Mouse (Mus musculus): Measurements from ENCODE around the gene Kif5a. TPM values are rescaled to one million over a fixed set of nuclear protein-coding genes. Genes with fewer than 3 reads are reported as not detected.

Gene Kif5a
- polyA plus RNA-seq, 1 experiment from 2014 or later, result 7.6 TPM

DNA sequence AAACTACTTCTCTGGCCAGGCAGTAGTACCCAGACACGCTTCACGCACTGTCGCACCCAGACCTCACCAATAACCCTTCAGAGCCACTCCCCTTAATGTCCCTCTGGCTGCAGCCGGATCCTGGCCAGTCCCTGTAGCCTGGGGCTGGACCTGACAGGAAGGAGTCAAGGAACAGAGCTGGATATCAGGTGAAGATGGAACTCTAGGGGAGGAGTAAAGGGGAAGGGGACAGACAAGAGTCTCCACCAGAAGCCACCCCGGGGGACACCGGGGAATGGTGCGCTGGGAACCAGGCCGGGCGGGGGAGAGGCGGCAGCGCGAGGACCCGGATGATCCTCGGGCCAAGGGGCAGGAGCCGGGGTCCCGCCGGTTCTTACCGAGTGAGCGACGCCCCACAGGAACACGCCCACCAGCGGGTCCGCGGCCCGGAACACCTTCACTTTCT is 52.2 kb downstream of the Kif5a start:
- 0 out of 2 replicates have a peak overlapping the region, but pooled peaks have one; percentile 69 for H3K27ac ChIP-seq (replicated peaks)
- WGBS, result under 1% methylated on average over 25 of the region's 25 CpGs
- H3K36me3 ChIP-seq, result peaks cover 14% of the 10 kb centered on the region

DNA sequence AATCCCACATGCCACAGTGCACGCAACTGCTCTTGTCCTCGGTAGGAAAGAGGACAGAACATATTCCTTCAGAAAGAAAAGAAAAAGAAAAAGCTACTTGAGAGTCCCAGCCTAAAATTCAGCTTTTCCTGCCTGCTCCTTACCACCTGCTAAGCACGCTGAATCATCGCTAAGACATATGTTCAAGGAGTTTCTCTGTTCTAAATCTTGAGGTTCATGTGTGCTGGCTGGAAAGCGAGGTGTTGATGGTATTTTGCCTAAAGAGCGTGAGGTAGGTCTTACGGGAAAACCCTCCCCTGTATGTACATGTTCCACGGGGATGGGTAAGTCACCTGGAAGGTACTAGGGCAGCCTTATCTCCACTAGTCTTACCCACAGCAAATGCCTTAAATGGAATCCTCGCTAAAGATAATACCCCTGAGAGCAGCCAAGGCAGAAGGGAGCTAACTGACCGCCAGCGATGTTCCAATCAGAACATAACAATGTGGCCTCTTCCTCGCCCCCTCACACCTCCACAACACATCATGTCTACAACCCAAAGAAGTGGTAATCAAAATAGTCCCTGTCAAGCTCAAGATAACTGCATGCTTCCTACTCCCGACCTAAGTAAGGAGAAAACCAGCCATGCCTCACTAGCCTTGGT is 53.1 kb downstream of the Kif5a start:
- no peak for ATAC-seq (ENCODE audit: insufficient number of reproducible peaks, low FRiP score, low TSS enrichment, low read depth)
- H3K27me3 ChIP-seq, result no peaks in the 10 kb centered on the region
- H3K4me3 ChIP-seq (replicated peaks), result peak overlapping the region; percentile 82
- no peaks in the 10 kb centered on the region for H3K9me3 ChIP-seq (replicated peaks)
- H3K4me2 ChIP-seq (replicated peaks), result peak overlapping the region; percentile 86
- peaks cover 18% of the 10 kb centered on the region for H3K4me1 ChIP-seq
- peak overlapping the region; percentile 1; the same call in 1 of the 2 replicates for H3K9ac ChIP-seq
- peaks cover 23% of the 10 kb centered on the region for H3K36me3 ChIP-seq
- WGBS, result 83% methylated on average over 13 of the region's 13 CpGs
- no peak overlapping the region for H3K27ac ChIP-seq (replicated peaks)

More for the DNA sequence above, 52.2 kb downstream of the Kif5a start:
- peak overlapping the region; percentile 86 for H3K4me2 ChIP-seq (replicated peaks)
- no peaks in the 10 kb centered on the region for H3K9me3 ChIP-seq (replicated peaks)
- no peaks in the 10 kb centered on the region for H3K27me3 ChIP-seq
- H3K4me1 ChIP-seq, result peaks cover 18% of the 10 kb centered on the region
- H3K4me3 ChIP-seq (replicated peaks), result peak overlapping the region; percentile 82
- ATAC-seq (ENCODE audit: insufficient number of reproducible peaks, low FRiP score, low TSS enrichment, low read depth), result peak; percentile 53
- peak overlapping the region; percentile 62 for H3K9ac ChIP-seq

DNA sequence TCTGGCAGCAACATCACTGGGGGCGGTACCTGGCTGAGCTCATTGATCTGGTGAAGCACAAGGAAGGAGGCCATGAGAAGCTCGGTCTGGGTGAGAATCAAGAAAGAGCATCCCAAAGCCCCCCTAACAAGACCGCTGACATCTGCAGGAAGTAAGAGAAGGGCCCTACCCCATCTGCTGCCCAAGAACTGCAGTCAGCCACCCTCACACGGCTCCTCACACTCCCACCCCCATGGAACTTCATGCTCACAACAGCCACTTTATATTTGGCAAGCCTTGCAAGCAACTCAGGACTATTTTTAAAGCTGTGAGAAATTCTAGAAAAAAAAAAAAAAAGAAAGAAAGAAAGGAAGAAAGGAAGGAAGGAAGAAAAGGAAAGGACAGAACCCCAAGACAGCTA is 54.2 kb downstream of the Kif5a start:
- Histone ChIP-seq H3K27me3 (no peaks in the 10 kb centered on the region), H3K4me2 (replicated peaks) (no peak overlapping the region), H3K9ac (no peak overlapping the region), H3K27ac (replicated peaks) (no peak overlapping the region), H3K4me3 (replicated peaks) (no peak overlapping the region), H3K36me3 (peaks cover 31% of the 10 kb centered on the region), H3K9me3 (replicated peaks) (no peaks in the 10 kb centered on the region), H3K4me1 (peaks cover 18% of the 10 kb centered on the region)
- ATAC-seq (ENCODE audit: insufficient number of reproducible peaks, low FRiP score, low TSS enrichment, low read depth), result no peak
- WGBS, result 83% methylated on average over 4 of the region's 4 CpGs

DNA sequence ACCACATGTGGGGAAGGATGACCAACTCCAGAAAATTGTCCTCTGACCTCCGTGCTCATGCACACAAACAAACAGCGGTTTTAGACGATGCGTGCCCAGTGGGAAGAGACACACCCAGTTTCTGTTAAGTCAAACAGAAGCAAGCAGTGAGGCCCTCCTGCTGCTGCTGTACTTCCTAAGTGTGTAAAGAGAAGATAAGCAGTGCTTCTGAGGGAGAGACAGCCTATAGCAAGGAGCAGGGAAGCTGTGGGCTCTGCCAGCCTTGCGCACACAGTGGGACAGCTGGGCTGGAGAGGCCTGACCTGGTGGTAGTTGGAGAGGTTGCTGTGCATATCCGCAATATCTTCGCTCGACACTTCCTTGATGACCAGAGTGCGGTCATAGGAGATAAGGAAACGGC is 57.8 kb downstream of the Kif5a start:
- no peak overlapping the region for H3K4me2 ChIP-seq (replicated peaks)
- no peak for ATAC-seq (ENCODE audit: insufficient number of reproducible peaks, low FRiP score, low TSS enrichment, low read depth)
- peaks cover 55% of the 10 kb centered on the region for H3K36me3 ChIP-seq
- no peaks in the 10 kb centered on the region for H3K9me3 ChIP-seq (replicated peaks)
- H3K27me3 ChIP-seq, result no peaks in the 10 kb centered on the region
- H3K9ac ChIP-seq, result no peak overlapping the region
- no peak overlapping the region for H3K4me3 ChIP-seq (replicated peaks)
- no peak overlapping the region for H3K27ac ChIP-seq (replicated peaks)
- peaks cover 10% of the 10 kb centered on the region for H3K4me1 ChIP-seq
- 90% methylated on average over 10 of the region's 10 CpGs for WGBS

DNA sequence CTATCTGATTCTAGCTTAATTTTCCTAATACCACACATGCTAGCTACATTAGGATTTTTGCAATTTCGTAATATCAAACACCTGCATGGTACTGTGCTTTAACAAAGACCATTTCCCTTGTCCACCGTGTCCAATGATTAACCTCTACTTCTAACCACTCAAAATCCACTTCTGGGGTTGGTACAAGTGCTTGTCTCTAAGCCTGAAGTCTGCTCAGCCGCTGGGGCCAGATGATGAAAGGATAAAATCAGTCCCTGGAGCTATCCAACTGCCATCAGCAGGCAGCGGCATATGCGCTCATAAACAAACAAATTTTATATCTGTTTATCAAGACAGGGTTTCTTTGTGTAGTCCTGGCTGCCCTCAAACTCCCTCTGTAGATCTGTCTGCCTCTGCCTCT is 58.6 kb downstream of the Kif5a start:
- peaks cover 2% of the 10 kb centered on the region; the same call in 1 of the 2 replicates for H3K4me1 ChIP-seq
- no peaks in the 10 kb centered on the region for H3K27me3 ChIP-seq
- H3K36me3 ChIP-seq, result peaks cover 61% of the 10 kb centered on the region
- no peak for ATAC-seq (ENCODE audit: insufficient number of reproducible peaks, low FRiP score, low TSS enrichment, low read depth)
- H3K27ac ChIP-seq (replicated peaks), result no peak overlapping the region
- no peak overlapping the region for H3K4me3 ChIP-seq (replicated peaks)
- WGBS, result 89% methylated on average over 5 of the region's 5 CpGs
- no peak overlapping the region for H3K9ac ChIP-seq
- no peak overlapping the region for H3K4me2 ChIP-seq (replicated peaks)
- H3K9me3 ChIP-seq (replicated peaks), result no peaks in the 10 kb centered on the region

DNA sequence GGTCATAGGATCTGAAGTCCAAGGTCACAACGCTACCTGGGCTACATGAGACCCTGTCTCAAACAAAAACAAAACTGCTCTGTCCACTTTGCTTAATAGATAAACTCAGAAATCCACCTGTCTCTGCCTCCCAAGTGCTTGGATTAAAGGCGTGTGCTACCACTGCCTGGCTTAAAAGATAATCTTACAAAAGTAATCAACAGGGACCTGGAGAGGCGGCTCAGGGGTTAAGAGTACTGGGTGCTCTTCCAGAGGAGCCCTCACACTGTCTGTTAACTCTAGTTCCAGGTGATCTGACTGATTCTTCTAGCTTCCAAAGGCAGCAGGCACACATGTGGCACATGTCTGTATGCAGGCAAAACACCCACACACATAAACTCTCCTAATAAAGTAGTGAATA is 60.0 kb downstream of the Kif5a start:
- Histone ChIP-seq H3K36me3 (peaks cover 75% of the 10 kb centered on the region), H3K27me3 (no peaks in the 10 kb centered on the region), H3K4me1 (no peaks in the 10 kb centered on the region), H3K9me3 (replicated peaks) (no peaks in the 10 kb centered on the region), H3K9ac (no peak overlapping the region), H3K4me3 (replicated peaks) (no peak overlapping the region), H3K4me2 (replicated peaks) (no peak overlapping the region), H3K27ac (replicated peaks) (no peak overlapping the region)
- no peak for ATAC-seq (ENCODE audit: insufficient number of reproducible peaks, low FRiP score, low TSS enrichment, low read depth)
- WGBS, result 89% methylated on average over 3 of the region's 3 CpGs

DNA sequence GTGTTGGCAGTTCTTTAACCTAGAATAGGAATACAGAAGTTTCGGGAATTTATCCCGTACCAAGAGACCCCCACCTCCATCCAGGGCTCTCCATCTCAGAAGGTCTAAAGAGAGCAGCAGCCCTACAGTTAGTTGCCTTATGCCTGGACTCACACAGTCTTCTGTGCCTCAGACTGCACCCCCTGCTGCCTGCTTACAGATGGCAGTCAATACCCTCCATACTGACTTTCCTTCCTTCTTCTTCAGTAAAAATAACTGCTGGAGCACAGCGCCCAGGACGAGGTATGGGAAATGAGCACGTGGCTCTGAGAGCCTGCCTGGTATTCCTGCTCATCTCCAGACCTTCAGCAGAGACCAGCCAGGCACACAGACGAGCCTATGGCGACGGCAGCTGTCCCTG is 62.9 kb downstream of the Kif5a start:
- H3K4me3 ChIP-seq (replicated peaks), result no peak overlapping the region
- H3K4me1 ChIP-seq, result peaks cover 15% of the 10 kb centered on the region
- WGBS, result 78% methylated on average over 8 of the region's 8 CpGs
- H3K9me3 ChIP-seq (replicated peaks), result no peaks in the 10 kb centered on the region
- no peak overlapping the region for H3K27ac ChIP-seq (replicated peaks)
- no peak overlapping the region for H3K4me2 ChIP-seq (replicated peaks)
- no peak for ATAC-seq (ENCODE audit: insufficient number of reproducible peaks, low FRiP score, low TSS enrichment, low read depth)
- no peak overlapping the region for H3K9ac ChIP-seq
- H3K27me3 ChIP-seq, result no peaks in the 10 kb centered on the region
- peaks cover 62% of the 10 kb centered on the region for H3K36me3 ChIP-seq

DNA sequence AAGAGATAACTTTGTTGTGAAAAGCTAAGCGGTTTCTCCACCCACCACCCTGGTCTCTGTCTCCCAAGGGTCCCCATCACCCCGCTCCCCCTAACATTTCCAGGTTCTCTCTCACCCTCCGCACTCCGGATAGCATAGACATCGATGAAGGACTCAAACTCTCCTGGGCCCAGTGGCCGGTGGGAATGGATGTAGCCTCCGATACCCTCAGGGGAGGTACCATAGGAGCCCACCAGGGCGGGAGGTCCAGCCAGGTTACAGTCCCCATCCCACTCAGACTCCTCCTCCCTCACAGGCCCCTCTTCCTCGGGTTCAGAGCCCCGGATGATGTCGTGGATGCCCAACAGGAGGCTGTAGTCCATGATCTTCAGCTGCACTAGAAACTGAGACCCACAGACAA is 63.7 kb downstream of the Kif5a start:
- Histone ChIP-seq H3K4me2 (replicated peaks) (no peak overlapping the region), H3K4me1 (peaks cover 20% of the 10 kb centered on the region), H3K36me3 (peaks cover 55% of the 10 kb centered on the region), H3K4me3 (replicated peaks) (no peak overlapping the region), H3K9ac (no peak overlapping the region), H3K9me3 (replicated peaks) (no peaks in the 10 kb centered on the region), H3K27ac (replicated peaks) (no peak overlapping the region), H3K27me3 (no peaks in the 10 kb centered on the region)
- ATAC-seq (ENCODE audit: insufficient number of reproducible peaks, low FRiP score, low TSS enrichment, low read depth), result no peak
- WGBS, result 82% methylated on average over 11 of the region's 11 CpGs

DNA sequence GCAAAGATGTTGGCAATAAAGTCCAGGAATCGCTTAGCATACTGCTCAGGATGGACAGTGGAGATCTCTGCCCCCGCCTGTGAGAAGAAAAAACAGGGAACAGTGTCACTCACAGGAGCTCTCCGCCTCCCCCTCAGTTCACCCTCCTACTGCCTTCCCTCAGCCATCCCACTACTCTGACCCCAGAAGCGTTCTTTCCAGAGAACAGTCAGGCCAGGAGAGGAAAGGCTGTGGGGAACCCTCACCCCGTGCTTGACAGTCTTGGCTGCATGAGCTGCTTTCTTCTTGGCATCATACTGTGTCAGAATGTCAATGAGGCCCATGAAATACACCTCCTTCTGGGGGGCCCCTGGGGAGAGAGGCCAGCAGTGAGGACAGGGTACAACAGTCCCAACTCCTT is 64.1 kb downstream of the Kif5a start:
- no peak overlapping the region for H3K9ac ChIP-seq
- peaks cover 24% of the 10 kb centered on the region for H3K4me1 ChIP-seq
- H3K36me3 ChIP-seq, result peaks cover 54% of the 10 kb centered on the region
- ATAC-seq (ENCODE audit: insufficient number of reproducible peaks, low FRiP score, low TSS enrichment, low read depth), result no peak
- H3K27me3 ChIP-seq, result no peaks in the 10 kb centered on the region
- no peak overlapping the region for H3K27ac ChIP-seq (replicated peaks)
- no peak overlapping the region for H3K4me2 ChIP-seq (replicated peaks)
- H3K4me3 ChIP-seq (replicated peaks), result no peak overlapping the region
- H3K9me3 ChIP-seq (replicated peaks), result no peaks in the 10 kb centered on the region
- 65% methylated on average over 5 of the region's 5 CpGs for WGBS

DNA sequence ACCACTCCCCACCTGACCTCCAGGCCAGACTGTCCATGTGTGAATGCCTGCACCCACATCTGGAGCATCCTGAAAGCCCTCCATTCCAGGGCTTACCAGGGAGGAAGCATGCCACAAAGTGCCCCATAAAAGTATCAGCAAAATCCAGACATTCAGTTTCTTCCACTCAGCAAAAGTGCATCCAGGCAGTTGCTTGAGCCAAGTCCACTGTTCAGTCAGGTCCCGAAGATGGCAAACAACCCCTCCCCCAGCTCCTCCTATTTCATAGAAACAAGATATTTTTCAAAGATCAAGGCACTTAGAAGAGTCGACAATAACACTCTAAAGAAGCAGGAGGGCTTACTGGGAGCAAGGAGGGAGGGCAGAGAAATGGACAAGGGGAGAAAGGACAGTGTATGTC is 64.7 kb downstream of the Kif5a start:
- no peak for ATAC-seq (ENCODE audit: insufficient number of reproducible peaks, low FRiP score, low TSS enrichment, low read depth)

DNA sequence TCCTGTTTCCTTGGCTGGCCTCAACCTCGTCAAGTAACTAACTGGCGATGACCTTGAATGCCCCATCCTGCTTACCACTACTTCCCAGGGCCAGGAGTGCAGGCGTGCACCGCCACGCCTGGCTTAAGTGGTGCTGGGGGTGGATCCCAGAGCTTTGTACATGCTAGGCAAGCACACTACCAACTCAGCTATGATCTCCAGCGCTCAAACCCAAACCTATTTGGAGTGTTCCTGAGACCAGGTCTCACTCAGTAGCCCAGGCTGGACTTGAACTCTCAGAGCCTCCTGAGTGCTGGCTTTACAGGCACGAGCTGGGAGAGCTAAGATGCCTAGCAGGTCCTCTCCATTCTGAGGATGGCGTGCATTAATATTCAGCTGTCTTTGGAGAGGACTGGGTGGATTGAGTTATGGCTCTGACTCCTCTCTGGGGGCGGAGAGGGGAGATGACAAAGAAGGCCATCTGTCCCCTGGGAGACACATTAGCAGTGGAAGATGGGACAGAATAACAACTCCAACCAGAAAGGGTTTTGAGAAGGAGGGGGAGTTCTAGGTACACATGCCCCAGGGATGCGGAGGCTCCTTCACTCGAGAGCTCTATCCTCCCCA is 65.5 kb downstream of the Kif5a start:
- 85% methylated on average over 11 of the region's 11 CpGs for WGBS
- peak overlapping the region; percentile 95 for H3K27ac ChIP-seq (replicated peaks)
- no peaks in the 10 kb centered on the region for H3K9me3 ChIP-seq (replicated peaks)
- no peak overlapping the region for H3K9ac ChIP-seq
- H3K4me1 ChIP-seq, result peaks cover 35% of the 10 kb centered on the region
- H3K36me3 ChIP-seq, result peaks cover 48% of the 10 kb centered on the region
- no peak overlapping the region for H3K4me2 ChIP-seq (replicated peaks)
- no peak for ATAC-seq (ENCODE audit: insufficient number of reproducible peaks, low FRiP score, low TSS enrichment, low read depth)
- H3K27me3 ChIP-seq, result no peaks in the 10 kb centered on the region
- no peak overlapping the region for H3K4me3 ChIP-seq (replicated peaks)

More for the DNA sequence above, 64.7 kb downstream of the Kif5a start:
- no peak overlapping the region for H3K4me3 ChIP-seq (replicated peaks)
- H3K27ac ChIP-seq (replicated peaks), result 0 out of 2 replicates have a peak overlapping the region, but pooled peaks have one; percentile 48
- H3K9ac ChIP-seq, result no peak overlapping the region
- H3K36me3 ChIP-seq, result peaks cover 49% of the 10 kb centered on the region
- WGBS, result 38% methylated on average over 2 of the region's 2 CpGs
- H3K27me3 ChIP-seq, result no peaks in the 10 kb centered on the region
- H3K4me2 ChIP-seq (replicated peaks), result no peak overlapping the region
- H3K4me1 ChIP-seq, result peaks cover 26% of the 10 kb centered on the region
- H3K9me3 ChIP-seq (replicated peaks), result no peaks in the 10 kb centered on the region

DNA sequence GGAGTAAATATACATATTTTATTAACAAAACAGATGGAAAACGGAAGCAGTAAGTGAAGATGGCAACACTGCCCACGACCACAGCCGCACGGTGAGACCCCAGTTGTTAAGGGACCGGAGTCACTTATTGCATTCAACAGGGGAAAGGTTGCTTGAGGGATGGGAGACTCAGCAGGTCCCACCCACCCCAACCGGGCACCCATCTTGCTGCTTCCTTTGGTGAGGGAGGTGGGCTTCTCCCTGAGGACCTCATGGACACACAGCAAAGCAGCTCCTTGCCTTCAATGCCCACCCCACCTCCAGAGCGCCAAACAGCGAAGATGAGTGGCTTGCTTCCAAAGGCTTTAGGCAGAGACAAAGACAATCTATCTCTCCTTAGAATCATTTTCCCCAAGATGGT is 66.0 kb downstream of the Kif5a start:
- no peak for ATAC-seq (ENCODE audit: insufficient number of reproducible peaks, low FRiP score, low TSS enrichment, low read depth)
- Histone ChIP-seq H3K4me1 (peaks cover 40% of the 10 kb centered on the region), H3K9ac (no peak overlapping the region), H3K4me2 (replicated peaks) (no peak overlapping the region), H3K36me3 (peaks cover 46% of the 10 kb centered on the region), H3K9me3 (replicated peaks) (no peaks in the 10 kb centered on the region), H3K27ac (replicated peaks) (peak overlapping the region; percentile 95), H3K27me3 (no peaks in the 10 kb centered on the region), H3K4me3 (replicated peaks) (no peak overlapping the region)
- WGBS, result 84% methylated on average over 8 of the region's 8 CpGs

Measured in embryonic facial prominence, embryonic 15.5 days (tissue).